Mouse (Mus musculus): ENCODE data around the gene Eif2ak2. TPM values are rescaled to one million over a fixed set of nuclear protein-coding genes. Genes with fewer than 3 reads are reported as not detected.

The Eif2ak2 gene
- total RNA-seq (2021), result 1 to 10 TPM; 4.4 to 6.3 TPM
- long read RNA-seq, partial matches to known transcripts, result 0 of 1 reads
- long read RNA-seq, other reads (novel, unspliced or antisense), result 1 of 1 reads

DNA sequence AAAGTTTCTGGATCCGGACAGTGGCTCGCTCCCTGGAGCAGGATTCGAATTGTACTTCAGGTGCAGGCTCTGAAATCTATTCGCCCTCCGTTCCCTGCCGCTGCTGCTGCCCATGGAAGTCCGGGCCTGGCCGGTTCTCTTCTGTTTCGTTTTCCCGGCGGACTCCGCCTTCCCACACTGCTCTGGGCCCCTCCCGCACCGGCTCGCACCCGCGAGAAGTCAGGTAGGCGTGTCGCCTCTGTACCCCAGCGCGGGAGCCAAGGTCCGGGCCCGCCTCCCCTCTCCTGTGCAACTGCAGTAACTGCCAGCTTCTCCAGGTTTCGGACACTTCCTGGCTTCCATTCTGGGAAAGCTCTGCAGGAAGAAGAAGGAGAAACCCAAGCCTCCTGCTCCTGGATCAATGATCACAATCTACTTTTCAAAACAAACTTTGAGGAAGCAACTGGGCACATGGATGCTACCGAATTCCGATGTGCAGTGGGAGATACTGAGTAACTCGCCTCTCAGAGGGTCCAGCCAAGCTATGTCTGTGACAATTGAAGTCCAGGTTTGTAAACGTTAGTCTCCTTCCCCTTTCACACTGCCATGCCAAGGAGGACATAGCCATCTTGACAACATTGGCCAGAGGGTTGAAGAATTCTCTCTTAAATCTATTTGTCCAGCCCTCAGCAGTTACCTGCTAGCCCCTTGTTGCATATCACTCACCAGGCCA is at the start of gene Eif2ak2:
Gene Eif2ak2 (minus strand): TSS at position 173 of the 712 bp plus-strand sequence.
- peak; percentile 16 to 25 for DNase-seq (ENCODE audit: low spot score in 2 of 2)

DNA sequence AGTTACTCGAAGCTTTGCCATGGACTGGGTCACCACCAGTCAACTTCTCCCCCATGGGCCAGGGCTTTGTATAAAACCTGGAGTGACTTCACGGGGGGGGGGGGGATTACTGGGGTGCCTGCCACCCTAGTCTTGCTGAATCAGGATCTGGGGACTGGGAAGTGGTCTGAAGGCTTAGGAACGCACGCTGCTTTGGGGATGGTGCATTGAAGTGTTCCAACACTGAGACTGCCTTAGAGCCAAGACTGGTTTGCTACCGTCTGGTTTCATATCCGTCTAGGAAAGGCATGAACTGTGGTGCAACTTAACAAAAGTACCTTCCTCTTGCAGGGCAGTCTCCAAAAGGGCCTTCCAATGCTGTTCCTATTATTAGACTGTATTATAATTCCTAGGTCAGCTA is 35.3 kb upstream of the Eif2ak2 start:
- no peak for DNase-seq (ENCODE audit: low spot score in 2 of 2)

DNA sequence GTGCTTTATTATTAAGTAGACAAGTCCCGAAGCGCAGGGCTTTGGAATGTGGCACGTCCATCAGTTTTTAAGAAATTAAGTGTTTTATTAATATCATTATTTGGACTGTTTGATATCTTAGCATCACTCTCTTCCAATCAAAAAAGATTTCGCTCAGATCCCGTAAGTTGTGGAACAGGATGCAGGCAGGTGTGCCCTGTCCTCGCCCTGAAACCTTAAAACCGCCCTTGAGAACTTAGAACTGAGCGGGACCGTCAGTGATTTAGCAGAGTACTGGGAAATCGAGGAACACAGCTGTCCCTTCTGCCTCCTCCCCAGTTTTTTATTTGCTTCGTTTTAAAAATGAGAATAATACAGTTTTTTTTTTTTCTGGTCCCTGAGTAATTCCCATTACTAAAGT is 34.5 kb upstream of the Eif2ak2 start:
- DNase-seq (ENCODE audit: low spot score in 2 of 2), result no peak

DNA sequence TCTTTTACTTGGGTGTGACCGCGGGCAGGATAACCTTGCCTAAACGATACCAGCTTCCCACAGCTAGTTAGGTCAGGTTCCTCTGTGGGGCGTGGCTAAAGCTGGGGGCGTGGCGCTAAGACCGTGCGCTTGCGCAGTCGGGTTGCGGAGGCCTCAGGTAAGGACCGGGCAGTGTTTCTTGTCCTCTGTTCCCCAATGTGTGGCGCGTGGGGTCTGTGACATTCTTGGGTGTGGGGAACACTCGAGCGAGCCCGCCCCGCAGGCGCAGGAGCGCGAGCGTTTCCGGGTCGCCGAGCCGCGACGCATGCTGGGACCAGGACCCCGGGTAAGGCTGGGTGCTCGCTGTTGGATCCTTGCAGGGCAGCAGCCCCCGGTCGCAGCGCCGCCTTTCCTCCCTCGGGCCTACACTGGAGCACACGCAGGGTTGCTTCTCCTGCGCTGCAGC is 34.0 kb upstream of the Eif2ak2 start, which contains the start of gene Cebpzos:
Gene Cebpzos (plus strand): TSS at position 132 of the 445 bp plus-strand sequence.
- peak; percentile 86 to 91 for DNase-seq (ENCODE audit: low spot score in 2 of 2)

DNA sequence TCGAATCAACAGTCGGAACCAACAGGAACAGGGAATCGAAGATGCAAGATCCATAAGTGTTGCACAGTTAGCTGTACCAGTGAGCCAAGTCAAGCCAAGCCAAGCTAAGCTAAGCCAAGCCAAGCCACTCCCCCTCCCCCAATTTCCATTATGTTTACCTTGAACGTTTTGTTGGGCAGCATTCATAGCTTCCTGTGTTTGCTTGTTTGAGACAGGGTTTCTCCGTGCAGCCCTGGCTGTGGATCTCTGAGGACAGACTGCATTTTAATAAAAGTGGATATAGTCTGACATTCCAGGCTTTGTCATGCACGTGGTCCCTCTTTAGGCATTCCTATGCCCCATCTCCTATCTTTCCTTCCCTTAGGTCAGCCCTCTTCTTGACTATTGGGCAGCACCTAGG is 33.4 kb upstream of the Eif2ak2 start:
- DNase-seq (ENCODE audit: low spot score in 2 of 2), result no peak

DNA sequence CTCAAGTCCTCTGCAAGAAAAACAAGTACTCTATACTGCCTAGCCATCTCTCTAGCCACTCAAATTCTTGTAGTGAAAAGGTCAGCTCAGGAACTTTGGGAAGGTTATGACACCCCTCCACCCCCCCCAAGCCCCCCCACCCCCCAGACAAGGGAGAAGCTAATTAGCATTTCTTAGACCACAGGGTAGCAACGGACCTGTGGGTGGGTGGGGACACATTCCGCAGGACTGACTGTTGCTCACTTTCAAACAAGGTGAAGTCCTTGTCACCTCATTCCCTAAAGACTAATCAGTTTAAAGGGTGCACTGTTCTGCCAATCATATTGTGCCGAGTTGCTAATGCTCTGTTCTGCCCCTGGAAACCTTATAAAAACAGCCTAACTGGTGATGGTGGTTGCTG is 31.5 kb upstream of the Eif2ak2 start:
- no peak for DNase-seq (ENCODE audit: low spot score in 2 of 2)

DNA sequence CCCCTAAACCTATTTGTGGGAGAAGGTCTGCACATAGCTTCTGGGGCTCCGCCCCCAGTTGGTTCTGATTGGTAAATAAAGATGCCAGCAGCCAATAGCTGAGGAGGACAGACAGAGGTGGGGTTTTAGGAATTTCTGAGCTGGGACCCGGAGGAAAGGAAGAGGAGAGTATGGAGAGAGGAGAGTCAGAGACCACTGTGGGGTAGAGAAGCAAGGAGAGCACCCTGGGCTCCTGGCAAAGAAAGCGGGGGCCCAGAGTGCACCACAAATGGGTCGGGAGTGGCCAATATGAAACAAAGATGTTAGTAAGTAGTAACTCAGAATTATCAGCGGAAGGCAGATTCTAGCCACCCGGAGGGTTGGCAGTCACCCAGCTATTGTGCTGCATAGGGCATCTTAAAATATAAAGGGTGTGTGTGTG is 30.5 kb upstream of the Eif2ak2 start:
- peak in 1 of 2 experiments; percentile 13 for DNase-seq (ENCODE audit: low spot score in 2 of 2)

DNA sequence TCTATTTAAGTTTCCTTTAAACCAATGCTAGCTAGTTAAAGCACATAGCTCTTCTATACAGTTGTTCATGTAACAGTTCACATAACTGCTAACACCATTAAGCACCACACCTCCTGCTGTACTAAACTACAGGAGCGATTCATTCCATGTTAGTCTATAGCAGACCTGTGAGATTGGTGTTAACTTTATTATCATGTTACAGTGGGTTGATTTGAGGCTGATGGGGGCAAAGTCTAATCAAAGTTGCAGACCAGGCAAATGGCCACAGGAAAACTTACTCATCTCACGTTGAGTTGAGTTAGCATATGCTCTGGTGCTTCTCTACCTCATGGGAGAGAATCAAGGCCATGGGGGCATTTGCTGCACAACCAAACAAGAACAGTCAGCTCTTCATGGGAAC is 27.0 kb upstream of the Eif2ak2 start:
- no peak for DNase-seq (ENCODE audit: low spot score in 2 of 2)

DNA sequence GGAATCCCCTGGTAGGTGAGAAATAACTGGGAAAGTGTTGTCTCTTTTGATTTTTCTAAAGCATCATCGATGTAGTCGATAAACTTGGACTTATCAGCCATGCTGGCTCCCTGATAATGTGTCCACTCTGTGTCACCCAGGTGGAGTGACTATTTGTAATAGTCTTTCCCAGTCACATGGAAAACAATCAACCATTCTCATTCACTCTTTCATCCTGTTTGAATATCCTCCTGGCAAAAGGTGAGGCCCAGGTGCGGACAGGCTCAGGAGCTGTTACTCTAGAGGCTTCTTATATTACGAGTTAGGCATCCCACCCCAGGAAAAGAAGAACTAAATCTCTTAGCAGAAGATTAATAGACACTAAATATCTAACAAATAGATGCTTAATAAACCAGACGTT is 24.5 kb upstream of the Eif2ak2 start, which contains the start of gene Sult6b1:
Gene Sult6b1 (minus strand): TSS at position 101 of the 400 bp plus-strand sequence.
- no peak for DNase-seq (ENCODE audit: low spot score in 2 of 2)

DNA sequence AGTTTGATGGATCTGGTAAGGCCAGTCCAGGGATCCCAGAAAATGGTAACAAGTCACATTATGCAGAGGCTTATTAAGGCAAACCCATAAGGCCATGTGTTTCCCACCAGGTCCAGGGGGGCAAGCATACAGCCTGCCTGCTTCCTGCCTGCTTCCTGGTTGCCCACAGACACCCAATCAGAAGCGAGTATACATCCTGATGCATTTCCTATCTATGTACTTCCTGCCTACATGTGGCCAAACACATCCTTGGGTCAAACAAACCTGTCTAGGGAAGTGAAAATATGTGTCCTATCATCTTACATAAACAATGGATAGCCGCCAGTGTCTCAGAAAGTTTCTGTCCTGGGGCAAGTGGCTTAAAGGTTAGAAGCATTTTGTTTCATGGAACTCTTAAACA is 20.8 kb upstream of the Eif2ak2 start:
- DNase-seq (ENCODE audit: low spot score in 2 of 2), result no peak

DNA sequence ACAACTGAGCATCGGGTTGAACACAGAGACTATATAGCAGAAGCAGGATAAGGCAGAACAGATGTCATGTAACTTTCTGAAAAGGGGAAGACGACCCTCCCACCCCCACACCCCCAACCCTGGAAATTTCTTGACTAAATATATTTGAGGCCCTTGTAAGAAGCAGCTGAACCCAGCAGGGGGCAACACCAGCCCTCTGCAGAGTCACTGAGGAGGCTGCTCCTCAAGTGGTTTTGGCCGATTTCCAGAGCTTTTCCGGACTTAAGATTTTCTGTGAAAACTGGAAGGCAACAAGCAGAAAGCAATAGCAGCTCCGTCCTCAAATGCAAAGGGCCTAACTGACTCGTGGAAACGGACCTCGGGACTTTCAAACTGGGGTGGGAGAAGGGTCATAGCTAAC is 13.0 kb upstream of the Eif2ak2 start:
- peak in 1 of 2 experiments; percentile 42 for DNase-seq (ENCODE audit: low spot score in 2 of 2)

DNA sequence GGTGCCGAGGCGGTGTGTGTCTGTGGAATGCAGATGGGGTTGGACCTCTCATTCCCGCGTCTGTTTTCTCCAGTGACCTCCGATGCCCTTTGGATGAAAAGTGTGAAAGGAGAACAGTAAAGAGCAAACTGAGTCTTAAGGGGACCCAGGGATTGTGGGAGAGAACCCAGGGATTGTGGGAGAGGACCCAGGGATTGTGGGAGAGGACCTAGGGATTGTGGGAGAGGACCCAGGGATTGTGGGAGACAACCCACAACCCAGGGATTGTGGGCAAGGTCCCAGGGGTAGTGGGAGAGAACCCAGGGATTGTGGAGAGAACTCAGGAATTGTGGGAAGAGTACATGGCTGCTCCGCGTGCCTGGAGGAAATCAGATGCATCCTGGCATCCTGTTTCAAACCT is 12.6 kb upstream of the Eif2ak2 start:
- DNase-seq (ENCODE audit: low spot score in 2 of 2), result no peak

DNA sequence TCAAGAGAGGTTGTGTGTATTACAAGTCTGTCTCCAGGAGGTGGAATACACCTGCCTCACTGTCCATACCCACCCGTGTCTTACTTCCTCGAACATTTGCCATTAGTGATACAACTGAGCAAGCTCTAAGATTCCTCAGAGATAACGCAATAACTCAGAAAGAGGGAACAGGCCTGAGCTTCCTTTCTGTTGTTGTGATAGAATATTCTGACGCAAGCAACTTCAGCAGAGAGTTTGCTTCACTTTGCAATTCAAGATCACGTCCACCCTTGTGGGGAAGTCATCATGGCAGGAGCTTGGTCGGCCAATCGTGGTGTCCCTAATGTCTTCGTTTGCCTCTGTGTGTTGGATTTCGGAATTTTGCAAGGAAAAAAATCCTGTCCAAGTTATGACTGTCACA is 8.6 kb upstream of the Eif2ak2 start:
- DNase-seq (ENCODE audit: low spot score in 2 of 2), result no peak

DNA sequence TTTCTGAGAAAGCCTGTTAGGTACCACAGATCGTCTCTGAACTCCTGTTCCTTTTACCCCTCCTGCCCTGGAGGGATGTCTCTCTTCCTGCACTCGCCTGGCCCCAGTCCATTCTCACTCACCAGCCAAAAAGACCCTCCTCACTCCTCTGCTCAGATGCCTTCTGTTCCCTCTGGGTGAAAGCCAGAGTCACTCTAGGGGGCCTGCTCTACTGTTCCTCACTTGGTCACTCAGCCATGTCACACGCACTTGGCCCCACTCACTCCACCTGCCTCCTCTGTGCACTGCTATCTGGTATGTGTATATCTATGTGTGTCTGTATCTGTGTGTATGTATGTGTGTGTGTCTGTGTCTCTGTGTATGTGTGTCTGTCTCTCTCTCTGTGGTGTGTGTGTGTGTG is 6.8 kb upstream of the Eif2ak2 start:
- DNase-seq (ENCODE audit: low spot score in 2 of 2), result no peak

DNA sequence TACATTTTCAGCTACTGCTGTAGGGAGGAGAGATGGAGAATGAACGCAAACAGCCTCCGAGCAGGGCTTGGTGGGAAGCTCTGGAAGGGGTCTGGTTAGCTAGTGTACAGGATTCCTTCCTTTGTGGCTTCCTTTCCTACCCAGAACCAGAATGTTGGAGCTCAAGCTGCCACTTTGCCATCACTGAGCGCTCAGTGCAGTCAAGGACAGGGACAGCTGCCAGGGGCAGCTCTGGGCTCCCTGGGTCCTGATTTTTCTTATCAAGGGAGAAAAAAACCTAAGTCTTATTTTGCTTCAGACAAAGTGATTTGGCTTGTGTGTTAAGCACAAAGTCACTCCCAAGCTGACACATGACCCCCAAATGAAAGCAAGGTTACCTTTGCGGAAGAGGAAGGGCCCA is 6.2 kb upstream of the Eif2ak2 start:
- DNase-seq (ENCODE audit: low spot score in 2 of 2), result no peak

DNA sequence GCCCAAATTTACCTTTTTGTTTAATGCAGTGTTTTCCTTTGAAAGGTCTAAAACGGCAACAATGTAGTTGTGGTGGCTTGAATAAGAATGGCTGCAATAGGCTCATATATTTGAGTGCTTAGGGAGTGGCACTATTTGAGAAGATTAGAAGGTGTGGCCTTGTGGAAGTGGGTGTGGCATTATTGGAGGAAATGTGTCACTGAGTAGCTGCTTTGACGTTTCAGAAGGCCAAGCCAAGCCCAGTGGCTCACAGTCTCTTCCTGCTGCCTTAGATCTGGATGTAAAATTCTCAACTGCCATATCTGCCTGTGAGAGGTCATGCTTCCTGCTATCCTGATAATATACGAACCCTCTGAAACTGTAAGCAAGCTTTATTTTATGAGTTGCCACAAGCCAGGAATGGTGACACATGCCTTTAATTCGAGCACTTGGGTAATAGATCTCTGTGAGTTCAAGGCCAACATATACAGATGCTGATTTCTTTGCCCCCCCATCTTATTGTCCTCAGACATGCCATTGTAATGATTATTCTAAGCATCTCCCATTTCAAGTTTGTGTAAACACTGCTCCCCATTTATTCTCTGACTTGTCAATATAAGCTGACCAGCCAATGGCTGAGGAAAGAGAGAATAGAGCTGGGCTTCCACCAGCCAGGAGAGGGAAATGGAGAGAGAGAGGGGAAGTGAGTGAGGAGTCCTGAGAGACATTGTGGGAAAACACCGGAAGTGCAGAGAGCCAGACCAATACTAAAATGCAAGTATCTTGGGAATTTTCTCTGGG is 3.1 kb upstream of the Eif2ak2 start:
- no peak for DNase-seq (ENCODE audit: low spot score in 2 of 2)

DNA sequence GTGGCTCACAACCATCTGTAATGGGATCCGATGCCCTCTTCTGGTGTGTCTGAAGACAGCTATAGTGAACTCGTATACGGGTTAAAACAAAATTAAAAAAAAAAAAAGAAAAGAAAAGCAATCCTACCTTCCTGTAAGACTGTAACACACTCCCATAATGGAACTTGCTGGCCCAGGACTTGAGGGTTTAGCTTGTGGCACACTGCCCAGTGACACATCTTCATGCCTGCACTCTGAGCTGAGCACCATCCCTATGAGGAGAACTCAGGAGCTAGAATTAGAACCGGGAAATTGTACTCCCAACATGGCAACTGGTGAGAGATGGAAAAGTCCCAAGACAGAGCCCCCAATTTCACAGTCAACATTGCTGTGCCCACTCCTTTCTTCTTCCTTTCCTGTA is 918 bp upstream of the Eif2ak2 start:
- DNase-seq (ENCODE audit: low spot score in 2 of 2), result no peak

DNA sequence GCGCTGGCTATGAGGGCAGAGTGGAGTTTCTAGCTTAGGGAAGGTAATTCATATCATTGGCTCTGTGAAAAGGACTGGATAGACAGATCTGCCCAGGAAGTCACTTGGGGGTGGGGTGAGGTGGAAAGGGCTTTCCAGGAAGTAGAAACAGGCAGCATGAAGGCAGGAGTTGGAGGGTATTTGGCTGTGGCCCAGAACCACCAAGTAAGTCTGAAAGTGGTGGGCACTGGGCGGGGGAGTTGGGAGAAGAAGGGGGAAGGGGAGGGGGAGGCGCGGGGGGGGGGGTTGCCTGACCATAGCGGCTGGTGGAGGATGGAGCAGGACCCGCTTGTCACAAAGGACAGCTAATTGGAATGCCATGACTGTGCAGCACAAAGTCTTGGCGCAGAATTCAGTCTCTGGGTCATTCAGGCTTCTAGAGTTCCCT is 482 bp downstream of the Eif2ak2 start:
- DNase-seq (ENCODE audit: low spot score in 2 of 2), result no peak

DNA sequence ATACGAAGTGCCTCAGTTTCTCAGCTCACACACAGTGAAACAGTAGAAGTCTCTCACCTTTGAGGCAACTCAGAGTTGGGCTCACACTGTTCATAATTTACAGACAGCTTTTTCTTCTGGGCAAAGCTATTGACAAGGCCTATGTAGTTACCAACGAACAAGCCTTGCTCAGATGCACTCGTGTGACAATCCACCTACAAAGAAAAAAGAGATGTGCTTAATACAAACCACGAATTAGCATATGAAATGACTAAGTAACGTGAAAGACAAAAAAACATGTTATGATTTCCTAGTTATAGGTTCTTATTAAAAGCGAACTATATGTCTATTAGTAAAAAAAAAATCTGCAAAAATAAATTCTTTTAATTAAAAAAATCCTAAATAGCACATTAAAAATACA is 8.5 kb downstream of the Eif2ak2 start:
- no peak for DNase-seq (ENCODE audit: low spot score in 2 of 2)

DNA sequence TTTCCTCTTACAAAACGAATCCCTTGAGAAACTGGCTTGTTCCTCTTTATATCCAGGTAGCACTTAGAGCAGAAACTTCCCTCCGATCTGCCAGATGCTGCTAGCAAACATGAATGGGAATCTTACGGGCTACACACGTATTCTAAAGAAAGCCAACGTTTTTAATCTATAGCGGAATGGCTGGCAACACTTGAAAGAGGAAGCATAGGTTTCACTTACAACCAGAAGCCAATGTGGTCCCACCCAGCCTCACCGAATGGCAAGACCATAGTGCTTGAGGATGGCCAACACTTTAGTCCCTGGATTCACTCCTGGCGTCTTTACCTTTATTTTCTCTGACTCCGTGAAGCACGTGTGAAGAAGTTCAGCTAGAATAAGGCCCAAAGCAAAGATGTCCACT is 26.1 kb downstream of the Eif2ak2 start:
- no peak for DNase-seq (ENCODE audit: low spot score in 2 of 2)

DNA sequence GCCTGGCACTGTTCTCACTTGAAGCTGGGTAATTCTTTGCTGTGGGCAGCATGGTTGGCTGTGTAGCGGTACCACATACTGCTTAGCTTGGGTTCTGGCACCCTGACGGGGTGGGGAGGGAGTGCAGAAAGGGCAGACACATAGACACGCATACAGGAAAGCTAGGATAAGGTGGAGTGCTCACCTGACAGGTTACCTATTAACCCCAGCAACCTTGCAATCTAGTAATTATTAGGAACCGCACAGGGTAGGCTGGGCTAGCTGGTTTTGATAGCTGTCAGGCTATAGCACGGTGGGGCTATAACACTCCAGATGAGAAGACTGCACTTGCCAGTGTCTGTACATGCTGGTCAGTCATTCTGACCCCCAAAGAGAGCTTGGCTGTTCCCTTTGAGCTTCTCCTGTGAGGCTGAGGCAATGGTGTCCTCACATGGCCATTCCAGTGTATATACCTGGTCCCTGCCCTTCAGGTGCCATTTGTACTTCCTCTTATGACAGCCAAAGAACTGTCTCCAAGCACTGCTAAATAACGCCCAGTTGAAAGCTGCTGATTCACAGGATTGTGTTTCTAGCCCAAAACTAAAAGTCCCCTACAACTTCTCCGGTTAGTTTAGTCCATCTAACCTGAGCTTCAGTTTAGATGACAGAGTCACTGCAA is 40.0 kb downstream of the Eif2ak2 start:
- DNase-seq (ENCODE audit: low spot score in 2 of 2), result no peak

DNA sequence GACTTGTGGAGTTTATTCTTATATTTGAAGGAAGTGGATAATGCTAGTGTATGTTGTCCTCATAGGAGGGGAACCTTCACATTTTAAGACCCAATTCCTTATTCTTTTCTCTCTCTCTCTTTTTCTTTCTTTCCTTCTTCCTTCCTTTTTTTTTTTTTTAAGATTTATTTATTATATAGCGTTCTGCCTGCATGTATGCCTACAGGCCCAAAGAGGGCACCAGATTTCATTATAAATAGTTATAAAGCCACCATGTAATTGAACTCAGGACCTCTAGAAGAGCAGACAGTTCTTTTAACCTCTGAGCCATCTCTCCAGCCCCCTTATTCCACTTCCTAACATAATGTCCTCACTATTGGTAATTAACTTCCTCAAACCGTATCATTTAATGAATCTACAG is 46.3 kb downstream of the Eif2ak2 start:
- no peak for DNase-seq (ENCODE audit: low spot score in 2 of 2)
